Mouse (Mus musculus): ENCODE data around the gene AW551984. TPM values are rescaled to one million over a fixed set of nuclear protein-coding genes. Genes with fewer than 3 reads are reported as not detected.

Gene AW551984
- total RNA-seq, 4 experiments from 2014 or later, result 2.6 to 9.4 (median 6.5) TPM

Other genes with a start within 250 kb of the AW551984 start
- gene Olfr951, start 217.0 kb downstream of the AW551984 start, total RNA-seq (2022), result not detected
- gene Olfr952, start 177.3 kb downstream of the AW551984 start, total RNA-seq (2022), result not detected
- not detected for gene Olfr954, start 147.7 kb downstream of the AW551984 start, total RNA-seq (2022)
- gene Olfr955, start 132.5 kb downstream of the AW551984 start, total RNA-seq (2022), result not detected
- not detected for gene Olfr44, start 110.4 kb downstream of the AW551984 start, total RNA-seq (2022)
- not detected for gene Olfr957, start 88.6 kb downstream of the AW551984 start, total RNA-seq (2022)
- gene Olfr958, start 50.3 kb downstream of the AW551984 start, total RNA-seq (2022), result not detected
- not detected for gene Olfr959, start 28.8 kb downstream of the AW551984 start, total RNA-seq (2022)
- not detected for gene Olfr148, start 6.3 kb upstream of the AW551984 start, total RNA-seq (2022)
- gene Olfr960, start 17.0 kb upstream of the AW551984 start, total RNA-seq (2022), result not detected
- not detected for gene Olfr961, start 40.7 kb upstream of the AW551984 start, total RNA-seq (2022)
- gene Olfr963, start 62.8 kb upstream of the AW551984 start, total RNA-seq (2022), result not detected
- not detected for gene Olfr149, start 102.7 kb upstream of the AW551984 start, total RNA-seq (2022)
- not detected for gene Olfr965, start 107.0 kb upstream of the AW551984 start, total RNA-seq (2022)
- not detected for gene Olfr150, start 126.6 kb upstream of the AW551984 start, total RNA-seq (2022)
- under 1 TPM in 1 of 4 experiments, not detected in 3; 0.30 TPM for gene Olfr967, start 141.8 kb upstream of the AW551984 start, total RNA-seq (2022)
- not detected for gene Olfr968, start 178.8 kb upstream of the AW551984 start, total RNA-seq (2022)
- not detected for gene Olfr969, start 186.5 kb upstream of the AW551984 start, total RNA-seq (2022)
- not detected for gene Olfr970, start 204.5 kb upstream of the AW551984 start, total RNA-seq (2022)
- not detected for gene Olfr971, start 232.5 kb upstream of the AW551984 start, total RNA-seq (2022)

Measured in left cerebral cortex, adult 8-10 months (tissue).